Mouse (Mus musculus) erythroblast, adult 5-6 weeks (primary cell): ENCODE results near the gene Myl6. TPM values are rescaled to one million over a fixed set of nuclear protein-coding genes. Genes with fewer than 3 reads are reported as not detected.
"Not testable (repeated sequence)": the region's sequence is repeated elsewhere in the genome, so short reads cannot be mapped to it uniquely, and the experiment has no call there.

ENCODE experiments used
- ATAC-seq: replicated peaks from 2 replicates; pipeline ENCODE4 v1.8.0; 2016; ENCODE audit warnings: moderate number of reproducible peaks, mild to moderate bottlenecking, moderate TSS enrichment, inconsistent platforms; ENCODE audit not compliant: poor library complexity, low FRiP score, severe bottlenecking
- total RNA-seq, 2 experiments: library from RNA; stranded (forward) in 1 of 2; stranded (reverse) in 1 of 2; fragments of 150-400 nt in 1 of 2; fragments of 200-764, 138-1000 nt in 1 of 2; gene quantifications; 2 replicates each; pipeline versions ENCODE4 v1.2.3 to v1.2.4; 2015 to 2017; ENCODE audit warnings: low replicate concordance in 2 of 2

Myl6 gene
- total RNA-seq, 2 experiments from 2014 or later: 410 to 558 TPM

DNA sequence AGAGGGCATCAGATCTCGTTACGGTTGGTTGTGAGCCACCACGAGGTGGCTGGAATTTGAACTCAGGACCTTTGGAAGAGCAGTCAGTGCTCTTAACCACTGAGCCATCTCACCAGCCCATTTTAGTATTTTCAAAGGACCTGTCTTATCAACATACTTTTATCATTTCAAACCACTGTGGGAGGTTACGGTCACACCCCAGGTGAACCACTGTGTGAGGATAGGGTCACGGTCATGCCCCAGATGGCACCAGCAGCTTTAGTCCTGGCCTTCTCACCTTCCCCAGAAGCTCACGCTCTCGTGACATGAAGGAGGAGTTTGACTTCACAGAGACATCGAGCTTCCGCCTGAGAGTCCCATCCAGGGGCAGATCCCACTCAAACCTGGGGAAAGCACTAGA is 17.2 kb upstream of the Myl6 start:
- no peak for ATAC-seq

DNA sequence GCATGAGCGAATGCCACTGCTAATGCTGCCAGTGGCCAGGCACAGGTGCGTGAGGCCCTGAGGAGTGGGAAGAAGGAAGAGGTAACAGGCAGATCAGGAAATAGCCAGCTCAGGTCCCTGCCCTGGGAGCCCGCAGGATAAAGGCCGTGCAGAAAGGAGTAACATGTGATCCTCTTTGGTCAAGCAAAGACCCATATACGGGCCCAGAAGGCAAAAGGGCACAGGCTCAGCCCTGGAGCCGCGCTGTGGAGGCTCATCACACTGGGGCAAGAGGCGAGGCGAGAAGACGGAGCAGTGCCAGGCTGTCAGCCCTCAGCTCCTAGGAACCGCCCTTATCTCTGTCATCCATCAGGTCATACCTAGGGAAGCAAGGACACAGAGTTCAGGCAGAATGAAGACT is 16.4 kb upstream of the Myl6 start:
- ATAC-seq: no peak

DNA sequence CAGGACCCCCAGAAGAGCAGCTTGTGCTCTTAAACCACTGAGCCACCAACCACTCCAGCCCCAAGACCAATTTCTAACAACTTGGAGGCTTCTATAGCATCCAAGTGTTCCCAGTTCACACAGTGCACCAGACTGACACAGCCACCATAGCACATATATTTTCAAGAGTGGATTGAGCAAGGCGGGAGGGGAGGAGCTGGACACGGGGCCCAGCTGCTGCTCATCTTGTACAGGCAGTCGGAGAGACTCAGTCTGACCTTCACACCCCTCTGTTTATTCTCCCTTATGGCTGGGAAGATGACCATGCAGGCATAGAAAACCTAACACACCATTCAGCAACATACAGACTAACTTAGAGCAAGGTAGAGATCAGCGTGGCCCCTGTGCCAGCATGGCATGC is 15.9 kb upstream of the Myl6 start:
- ATAC-seq: no peak

DNA sequence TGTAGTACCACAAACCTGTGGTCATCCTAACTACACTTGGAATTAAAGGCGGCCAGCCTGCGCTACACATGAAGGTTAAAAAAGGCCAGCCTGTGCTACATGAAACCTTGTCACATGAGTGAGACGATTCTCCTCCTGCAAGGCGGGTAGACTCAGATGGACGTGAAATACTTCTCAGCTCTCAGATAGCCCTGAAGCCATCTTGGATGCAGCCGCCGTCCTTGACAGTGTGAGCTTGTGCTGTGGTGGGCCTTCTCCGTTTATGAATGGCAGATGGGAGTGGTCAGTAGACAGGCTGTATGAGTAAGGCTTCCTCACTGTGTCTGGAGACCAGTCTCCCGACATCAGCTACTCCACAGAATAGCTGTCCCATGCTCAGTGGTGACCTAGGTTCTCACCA is 15.3 kb upstream of the Myl6 start:
- no peak for ATAC-seq

DNA sequence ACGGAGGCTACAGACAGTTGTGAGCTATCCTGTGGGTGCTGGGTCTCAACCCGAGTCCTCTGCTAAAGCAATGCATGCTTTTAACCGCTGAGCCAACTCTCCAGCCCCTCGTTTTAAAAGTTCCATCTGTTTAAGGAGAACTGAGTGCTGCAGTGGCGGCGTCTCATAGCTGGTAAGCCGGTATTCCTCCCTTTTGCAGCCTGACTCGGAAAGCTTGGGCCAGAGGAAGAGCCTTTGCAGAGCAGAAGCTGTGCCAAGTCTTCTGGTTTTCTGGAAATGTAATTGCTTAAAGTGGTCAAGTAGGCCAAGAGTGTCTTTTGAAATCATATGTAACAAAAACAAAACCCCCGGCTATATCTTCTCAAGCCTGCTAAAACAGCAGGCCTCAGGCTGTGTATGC is 14.3 kb upstream of the Myl6 start:
- no peak for ATAC-seq

DNA sequence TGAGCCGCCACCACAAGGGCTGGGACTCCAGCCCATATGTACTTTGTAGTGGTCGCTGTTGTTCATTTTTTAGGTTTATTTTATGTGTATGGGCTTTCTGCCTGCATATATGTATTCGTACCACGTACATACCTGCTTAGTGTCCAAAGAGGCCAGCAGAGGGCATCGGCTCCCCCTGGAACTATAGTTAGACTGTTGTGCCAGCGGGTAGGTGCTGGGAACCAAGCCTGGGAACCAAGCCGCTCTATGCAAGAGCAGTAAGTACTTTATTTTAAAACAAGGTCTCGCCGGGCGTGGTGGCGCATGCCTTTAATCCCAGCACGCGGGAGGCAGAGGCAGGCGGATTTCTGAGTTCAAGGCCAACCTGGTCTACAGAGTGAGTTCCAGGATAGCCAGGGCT is 12.0 kb upstream of the Myl6 start:
- ATAC-seq: no peak

DNA sequence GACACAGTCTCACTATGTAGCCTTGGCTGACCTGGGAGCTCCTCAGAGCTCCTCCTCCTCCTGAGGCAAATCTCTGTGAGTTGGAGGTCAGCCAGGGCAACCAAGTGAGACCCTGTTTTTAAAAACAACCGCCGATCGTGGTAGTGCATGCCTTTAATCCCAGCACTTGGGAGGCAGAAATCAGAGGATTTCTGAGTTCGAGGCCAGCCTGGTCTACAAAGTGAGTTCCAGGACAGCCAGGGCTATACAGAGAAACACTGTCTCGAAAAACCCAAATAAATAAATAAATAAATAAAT is 11.4 kb upstream of the Myl6 start:
- not testable (repeated sequence) for ATAC-seq

DNA sequence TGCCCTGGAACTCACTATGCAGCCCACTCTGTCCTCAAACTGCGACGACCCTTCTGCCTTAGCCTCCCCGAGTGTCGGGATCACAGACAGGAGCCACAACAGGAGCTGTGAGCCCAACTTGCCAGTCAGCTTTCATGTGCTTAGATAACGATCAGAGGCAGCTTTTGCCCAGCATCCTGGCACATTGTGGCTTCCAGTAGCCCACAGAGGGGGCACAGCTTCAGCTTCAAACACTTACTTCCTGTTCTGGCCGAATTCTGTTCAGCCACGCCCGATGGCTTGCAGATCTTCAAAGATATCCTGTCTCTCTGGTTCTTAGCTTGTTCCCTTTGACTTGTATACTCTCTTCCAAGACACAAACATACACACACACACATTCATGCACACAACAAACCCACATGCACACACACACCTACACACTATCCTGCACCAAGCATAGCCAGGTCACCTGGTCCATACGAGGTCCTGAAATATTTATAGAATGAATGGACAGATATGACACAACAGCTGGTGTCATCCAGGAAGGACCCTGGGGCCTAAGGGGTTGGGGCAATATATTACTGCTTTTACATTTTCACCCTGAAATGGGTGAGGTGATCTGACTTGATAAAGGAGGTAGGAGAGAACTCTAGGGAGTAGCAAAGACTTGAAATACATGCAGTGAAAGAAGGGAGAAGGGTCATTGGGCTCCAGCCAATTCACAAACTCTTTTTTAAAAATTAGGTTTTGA is 10.9 kb upstream of the Myl6 start:
- ATAC-seq: peak; percentile 64

DNA sequence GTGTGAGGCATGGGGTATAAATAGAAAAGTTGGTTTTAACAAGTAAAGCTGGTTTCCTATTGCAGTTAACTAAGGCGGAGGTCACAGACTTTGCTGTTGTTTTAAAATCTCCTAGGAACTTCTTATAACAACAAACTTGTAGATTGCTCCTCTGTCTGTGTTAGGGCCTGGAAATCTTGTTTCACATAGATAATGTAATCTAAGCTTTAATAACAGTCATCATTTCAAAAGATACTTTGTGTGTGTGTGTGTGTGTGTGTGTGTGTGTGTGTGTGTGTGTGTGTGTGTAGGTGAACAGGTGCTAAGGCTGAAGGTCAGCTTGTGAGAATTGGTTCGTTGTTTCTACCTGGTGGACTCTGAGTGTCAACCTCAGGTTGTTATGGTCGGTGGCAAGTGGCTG is 10.1 kb upstream of the Myl6 start:
- ATAC-seq: no peak

DNA sequence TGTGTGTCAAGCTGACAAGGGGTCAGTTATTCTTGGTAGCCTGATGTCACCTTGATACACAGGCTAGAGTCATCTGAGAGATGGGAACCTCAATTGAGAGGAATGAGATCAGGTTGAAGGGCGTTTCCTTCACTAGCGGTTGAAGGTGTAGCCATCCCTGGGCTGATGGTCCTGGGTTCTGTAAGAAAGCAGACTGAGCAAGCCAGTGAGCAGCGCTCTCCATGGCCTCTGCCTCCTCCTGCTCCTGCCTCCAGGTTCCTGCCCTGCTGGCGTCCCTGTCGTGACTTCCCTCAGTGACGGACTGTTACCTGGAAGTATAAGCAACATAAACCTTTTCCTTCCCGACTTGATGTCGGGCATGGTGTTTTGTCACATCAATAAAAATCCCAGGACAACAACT is 9.6 kb upstream of the Myl6 start:
- ATAC-seq: no peak

DNA sequence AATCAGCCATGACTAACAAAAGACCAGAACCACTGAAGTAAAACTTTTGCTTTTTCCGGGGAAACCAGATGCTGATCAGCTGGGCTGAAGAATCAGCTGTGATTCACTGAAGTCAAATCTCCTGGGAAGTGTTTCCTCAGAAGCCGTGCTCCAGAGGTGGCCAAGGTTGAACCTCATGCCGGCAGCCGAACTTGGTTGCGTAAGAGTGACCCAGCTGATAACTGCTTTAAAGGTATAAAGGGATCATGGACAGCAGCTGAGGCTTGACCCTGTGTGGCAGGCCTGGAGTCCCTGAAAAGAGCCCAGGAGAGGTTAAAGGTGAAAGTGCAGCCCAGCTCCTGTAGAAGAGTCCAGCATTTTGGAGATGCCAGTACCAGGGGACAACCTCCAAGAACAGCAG is 8.4 kb upstream of the Myl6 start:
- no peak for ATAC-seq

DNA sequence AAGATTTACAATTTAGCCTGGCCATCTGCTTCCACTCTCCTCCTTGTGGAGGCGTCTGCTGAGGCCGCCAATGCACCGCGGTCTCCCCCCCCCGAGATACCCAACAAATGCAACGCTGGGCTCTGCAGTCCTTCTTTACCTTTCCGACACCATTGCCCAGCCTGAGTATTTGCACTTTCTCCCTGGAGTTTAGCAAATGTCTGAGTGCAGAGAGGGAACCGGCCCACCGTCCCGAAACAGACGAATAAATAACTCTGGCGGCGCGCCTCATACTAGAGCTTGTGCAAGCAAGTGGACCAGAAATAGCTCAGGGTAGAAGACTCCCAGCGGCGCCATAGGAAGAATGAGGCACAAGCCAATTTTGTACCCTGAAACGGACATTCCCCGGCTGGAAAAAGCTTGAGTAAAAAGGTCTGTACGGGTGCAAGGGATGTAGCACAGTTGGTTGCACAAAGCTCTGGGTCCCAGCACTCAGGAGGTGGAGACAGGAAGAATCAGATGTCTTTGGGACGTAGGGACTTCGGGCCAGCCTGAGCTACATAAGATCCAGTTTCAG is 5.2 kb upstream of the Myl6 start:
- peak; percentile 12; the same call in 1 of the 2 replicates for ATAC-seq

DNA sequence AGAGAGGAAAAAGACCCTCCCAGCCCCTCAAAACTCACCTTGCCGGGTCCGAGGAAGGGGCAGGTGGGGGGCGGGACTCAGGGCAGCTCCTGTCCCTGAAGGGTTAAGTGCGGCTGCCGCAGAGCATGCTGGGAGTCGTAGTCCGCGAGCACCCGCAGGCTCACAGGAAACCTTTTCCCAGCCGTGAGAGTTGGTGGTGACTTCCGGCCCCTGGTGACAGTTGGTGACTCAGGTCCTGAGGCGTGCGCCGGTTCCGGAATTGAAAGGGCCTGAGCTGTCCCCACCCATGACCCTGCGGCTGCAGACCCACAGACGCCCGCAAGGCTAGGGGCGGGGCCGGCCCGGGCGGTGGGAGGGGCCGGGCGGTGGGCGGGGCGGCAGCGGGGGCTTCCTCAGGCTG is 4.6 kb upstream of the Myl6 start, which contains the start of gene Myl6b:
Gene Myl6b (minus strand): TSS at position 96 of the 400 bp plus-strand sequence.
- ATAC-seq: peak; percentile 81

DNA sequence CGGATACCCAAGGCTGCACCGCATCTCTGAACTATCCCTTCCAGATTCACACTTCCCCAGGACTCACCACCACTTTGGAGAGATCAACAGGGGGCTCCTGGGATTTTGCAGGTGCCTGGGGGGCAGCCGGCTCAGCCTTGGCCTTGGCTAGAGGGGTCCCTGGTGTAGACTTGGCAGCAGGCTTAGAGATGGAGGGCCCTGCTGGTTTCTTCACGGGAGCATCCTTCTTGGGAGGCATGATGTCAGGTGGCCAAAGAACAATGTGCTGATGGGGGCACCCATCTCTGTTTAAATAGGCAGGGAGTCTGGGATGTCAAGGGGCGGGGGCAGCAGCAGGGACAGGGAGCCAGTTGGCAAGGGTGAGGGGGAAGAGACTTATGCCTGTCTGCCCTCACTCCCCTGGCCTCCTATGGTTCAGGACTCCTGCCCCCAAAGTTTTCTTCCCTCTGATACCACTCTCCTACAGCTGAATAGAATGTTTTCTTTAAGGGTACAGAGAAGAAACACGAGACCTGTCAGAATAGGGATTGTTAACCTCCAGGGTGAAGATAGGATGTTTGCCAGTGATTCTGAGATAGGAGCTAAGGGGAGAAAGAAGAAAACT is 3.3 kb upstream of the Myl6 start:
- no peak for ATAC-seq

DNA sequence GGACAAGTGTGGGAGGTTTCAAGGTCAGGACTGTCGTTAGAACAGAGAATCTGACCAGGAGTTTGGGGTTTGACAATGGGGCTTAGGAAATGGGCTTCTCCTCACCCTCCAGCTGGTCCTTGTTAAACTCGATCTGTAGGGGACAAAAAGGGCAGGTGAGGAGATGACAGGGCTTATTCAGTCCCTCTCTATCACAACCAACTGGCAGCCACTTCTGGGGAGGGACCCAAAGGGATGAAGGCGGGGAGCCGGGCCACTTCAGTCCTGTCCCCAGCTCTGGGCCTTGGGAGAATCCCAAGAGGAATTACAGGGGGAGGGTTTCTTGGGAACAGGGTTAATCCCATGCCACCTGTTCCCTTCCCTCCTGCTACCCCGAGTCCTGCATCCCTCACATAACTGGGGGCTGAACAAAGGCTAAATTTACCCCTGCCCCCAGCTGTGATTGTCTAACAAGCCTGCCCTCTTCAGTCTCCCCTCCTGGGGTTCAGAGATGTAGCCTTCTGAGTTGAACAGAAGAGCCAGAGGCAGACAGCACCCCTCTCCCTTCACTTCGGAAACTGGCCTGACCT is 2.6 kb upstream of the Myl6 start:
- ATAC-seq: no peak

DNA sequence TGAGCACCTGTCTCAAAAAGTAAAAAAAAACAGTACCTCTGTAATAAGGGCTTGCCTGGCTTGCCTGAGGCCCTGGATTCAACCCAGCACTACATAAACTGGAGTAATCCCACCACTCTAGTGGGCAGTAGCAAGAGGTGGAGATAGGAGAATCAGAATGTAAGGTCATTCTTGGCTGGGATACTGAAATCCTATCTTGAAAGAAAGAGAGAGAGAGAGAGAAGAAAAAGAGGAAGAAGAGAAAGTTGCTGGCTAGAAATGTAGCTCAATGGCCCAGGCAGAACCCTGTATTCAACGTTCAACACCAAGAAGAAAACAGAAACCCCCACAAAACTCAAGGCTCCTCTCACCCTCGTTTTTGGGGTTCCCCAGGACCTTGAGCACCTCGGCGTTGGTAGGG is 2.0 kb upstream of the Myl6 start:
- no peak for ATAC-seq

DNA sequence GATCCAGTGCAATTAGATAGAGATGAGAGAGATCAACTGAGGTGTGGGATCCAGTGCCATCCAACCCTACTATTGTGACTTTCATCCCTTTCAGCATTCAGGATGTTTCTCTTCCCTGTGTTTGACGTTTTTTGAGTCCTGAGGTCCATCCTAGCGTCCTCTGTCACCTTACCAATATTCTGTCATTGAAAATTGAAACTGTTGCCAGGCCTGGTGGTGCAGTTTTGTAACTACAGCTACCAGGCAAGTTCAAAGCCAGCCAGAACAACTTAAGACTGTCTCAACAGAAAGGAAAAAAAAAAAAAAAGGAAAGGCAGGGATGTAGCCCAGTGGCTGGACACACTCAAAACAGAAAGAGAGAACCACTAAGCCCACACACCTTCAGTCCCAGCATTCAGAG is 1.3 kb upstream of the Myl6 start:
- ATAC-seq: no peak

DNA sequence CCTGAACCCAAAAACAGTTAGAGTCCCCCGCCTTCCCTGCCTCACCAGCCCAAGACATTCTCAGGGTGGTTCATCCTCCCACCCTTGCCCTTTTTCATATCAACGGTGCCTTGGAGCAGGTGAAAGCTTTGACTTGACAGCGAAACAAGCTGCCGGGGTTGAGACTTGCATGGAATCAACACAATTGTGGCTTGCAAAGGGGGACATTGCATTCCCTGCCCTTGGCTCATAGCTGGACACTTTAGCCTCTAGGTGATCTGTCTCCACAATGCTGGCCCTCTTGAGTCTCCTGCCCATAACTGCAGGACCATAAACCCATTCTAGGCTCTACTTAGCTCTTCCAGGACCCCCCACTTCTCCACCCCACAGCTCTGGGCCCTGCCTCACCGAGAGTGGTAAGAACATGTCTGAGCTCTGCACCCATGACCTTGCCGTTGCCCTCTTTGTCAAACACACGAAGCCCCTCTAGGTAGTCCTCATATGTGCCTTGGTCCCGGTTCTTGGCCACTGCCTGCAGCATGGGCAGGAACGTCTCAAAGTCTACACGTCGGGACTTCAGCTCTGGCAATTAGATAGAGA is 811 bp upstream of the Myl6 start:
- ATAC-seq: no peak

DNA sequence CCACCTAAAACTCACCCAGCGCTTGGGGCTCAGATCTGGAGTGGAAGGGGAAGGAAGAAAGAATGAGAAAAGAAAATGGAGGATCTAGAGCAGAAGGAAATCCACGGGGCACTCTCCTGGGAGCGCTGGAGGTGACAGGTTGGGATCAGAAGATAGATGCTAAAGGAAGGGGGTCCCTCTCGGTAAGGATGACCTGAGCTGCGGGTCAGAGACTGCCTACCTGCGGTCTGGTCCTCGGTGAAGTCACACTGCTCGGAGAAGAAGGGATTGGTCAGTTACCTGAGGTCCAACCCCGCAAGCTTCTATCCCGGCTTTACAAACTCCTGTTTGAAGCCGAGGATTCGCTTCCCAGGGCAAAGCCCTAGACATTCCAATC is 638 bp downstream of the Myl6 start:
- ATAC-seq: peak; percentile 50

DNA sequence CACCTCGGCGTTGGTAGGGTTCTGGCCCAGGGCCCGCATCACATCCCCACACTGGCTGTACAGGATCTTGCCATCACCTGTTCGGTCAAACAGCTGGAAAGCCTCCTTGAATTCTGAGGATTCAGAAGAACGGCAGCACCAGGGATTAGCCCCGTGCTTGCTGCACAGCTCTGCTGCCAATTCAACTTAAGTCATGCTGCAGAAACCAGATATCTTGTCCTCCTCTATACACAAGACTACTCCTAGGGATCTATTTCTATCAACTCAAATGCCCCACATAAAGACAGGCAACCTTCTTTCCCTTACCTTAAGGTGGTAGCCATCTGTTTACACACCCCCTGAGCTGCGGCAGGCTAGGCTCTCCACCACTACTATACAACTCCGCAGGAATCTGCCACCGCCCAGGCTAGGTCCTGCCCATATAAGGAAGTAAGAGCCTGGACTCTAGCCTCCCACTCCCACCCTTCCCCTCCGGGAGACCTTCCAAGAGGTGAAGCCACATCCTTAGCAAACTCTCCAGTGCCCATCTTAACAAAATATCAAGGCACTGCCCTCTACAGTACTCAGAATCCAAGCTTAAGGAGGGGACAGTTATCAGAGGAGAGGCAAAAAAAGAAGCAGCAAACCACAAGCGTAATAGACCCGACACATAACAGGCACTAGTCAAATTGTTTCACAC is 1.2 kb downstream of the Myl6 start:
- peak; percentile 53 for ATAC-seq

DNA sequence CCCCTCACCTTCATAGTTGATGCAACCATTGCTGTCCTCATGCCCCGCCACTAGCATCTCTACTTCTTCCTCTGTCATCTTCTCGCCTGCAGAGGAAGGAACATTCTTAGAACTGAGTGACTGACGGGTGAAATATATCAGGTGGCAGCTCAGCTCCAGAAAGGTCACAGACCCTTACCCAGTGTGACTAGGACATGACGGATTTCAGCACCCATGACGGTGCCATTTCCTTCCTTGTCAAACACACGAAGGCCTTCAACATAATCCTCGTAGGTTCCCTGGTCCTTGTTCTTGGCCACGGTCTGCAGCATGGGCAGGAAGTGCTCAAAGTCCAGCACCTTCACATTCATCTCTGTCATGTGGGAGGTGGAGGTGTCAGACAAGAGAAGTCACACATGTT is 1.9 kb downstream of the Myl6 start:
- ATAC-seq: not testable (repeated sequence)
